Mouse (Mus musculus) embryonic fibroblast, embryonic 13.5 days (primary cell): ENCODE results near the gene Vav2.

Experiments
- CTCF ChIP-seq: IDR thresholded peaks from 2 replicates; pipeline ENCODE4 v1.5.1; 2011; ENCODE audit warnings: mild to moderate bottlenecking, control low read depth, low read length, moderate library complexity, borderline replicate concordance; ENCODE audit not compliant: insufficient read depth
- POLR2A ChIP-seq: IDR thresholded peaks from 2 replicates; pipeline ENCODE4 v1.6.1; 2011; ENCODE audit warnings: low read depth, mild to moderate bottlenecking, control low read depth, low read length, moderate library complexity

DNA sequence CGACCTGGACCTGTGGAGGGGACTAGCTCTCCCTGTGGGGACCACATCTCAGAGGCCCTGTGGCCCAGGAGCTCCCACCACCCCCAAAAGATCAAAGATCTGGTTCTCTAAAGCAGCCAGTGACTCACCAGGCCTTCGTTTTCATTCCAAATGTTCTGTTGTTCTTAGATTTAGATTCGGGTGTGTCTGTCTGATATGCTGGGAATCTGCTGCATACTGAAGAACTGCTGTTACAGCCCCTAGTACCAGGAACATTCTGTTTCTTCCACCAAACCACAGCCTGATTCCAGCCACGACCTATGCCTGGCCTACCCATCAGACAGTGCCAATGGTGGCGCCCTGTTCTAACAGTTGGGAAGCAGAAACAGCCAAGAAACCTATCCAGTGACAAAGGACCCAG is 95.3 kb downstream of the Vav2 start:
- no peak for TF ChIP-seq CTCF
- TF ChIP-seq POLR2A: no peak
